ENCODE assay signal across 11 mouse cellular contexts in the genomic region with DNA sequence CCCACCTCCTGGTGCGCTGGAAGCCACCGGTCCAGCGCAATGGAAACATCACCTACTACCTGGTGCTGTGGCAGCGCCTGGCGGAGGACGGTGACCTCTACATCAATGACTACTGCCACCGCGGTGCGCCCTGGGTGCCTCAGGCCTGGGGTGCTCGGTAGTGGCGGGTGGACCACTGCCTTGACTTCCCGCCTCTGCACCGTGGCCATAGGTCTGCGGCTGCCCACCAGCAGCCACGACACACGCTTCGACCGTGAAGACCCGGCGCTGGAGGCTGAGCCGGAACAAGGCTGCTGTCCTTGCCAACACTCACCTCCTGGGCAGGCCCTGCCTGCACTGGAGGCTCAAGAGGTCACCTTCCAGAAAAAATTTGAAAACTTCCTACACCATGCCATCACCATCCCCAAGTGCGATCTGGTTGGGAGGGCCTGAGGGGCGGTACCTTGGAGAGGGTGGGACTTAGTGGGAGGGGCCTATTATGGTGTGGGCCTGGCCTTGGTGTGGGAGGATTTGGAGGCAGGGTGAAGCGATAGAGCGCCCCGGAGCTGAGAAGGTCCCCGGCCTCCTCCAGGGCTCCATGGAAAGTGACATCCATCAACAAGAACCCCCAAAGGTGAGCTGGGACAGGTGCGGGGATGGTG. TPM values are rescaled to one million over a fixed set of nuclear protein-coding genes. Genes with fewer than 3 reads are reported as not detected.
A peak's percentile ranks its signal among the peaks of the same experiment; 100 is the strongest.
DNase-seq lines count a peak whose midpoint lies in the region; ATAC-seq and TF ChIP-seq lines count a peak whose summit lies in the region.
"Had no signal": no experiment of that assay in that cellular context is flagged by ENCODE, and none has a peak within 500 bp of the region (broad histone marks: within the 10 kb centered on the region; RNA-seq: fewer than 3 reads in every experiment).

No protein-coding gene starts in this region.

- TF ChIP-seq CTCF in intestine, postnatal 0 days (IDR thresholded peaks at IDR 0.05; ENCODE audit: low read depth) = no peak

- no peak overlapping the region for H3K27ac ChIP-seq in heart, embryonic 10.5 days
- H3K27ac ChIP-seq in embryonic facial prominence, embryonic 12.5 days = no peak overlapping the region
- no peak overlapping the region for H3K27ac ChIP-seq in intestine, postnatal 0 days (ENCODE audit: low read depth, low read length)
- H3K27ac ChIP-seq in midbrain, embryonic 11.5 days (ENCODE audit: low read depth, low read length) = no peak overlapping the region
- H3K27ac ChIP-seq: layer of hippocampus, adult 2 months had no signal

- H3K9ac ChIP-seq in embryonic facial prominence, embryonic 12.5 days = no peak overlapping the region
- H3K9ac ChIP-seq in intestine, postnatal 0 days (ENCODE audit: low read depth, low read length) = no peak overlapping the region
- no peak overlapping the region for H3K9ac ChIP-seq in midbrain, embryonic 11.5 days (ENCODE audit: low read length)

- peaks cover 100% of the 10 kb centered on the region for H3K27me3 ChIP-seq in heart, embryonic 10.5 days (ENCODE audit: insufficient read depth, poor library complexity, severe bottlenecking)
- peaks cover 81% of the 10 kb centered on the region for H3K27me3 ChIP-seq in embryonic facial prominence, embryonic 12.5 days
- H3K27me3 ChIP-seq in intestine, postnatal 0 days (replicated peaks; ENCODE audit: control insufficient read depth, insufficient read depth, low read length) = peaks cover 38% of the 10 kb centered on the region
- peaks cover 50% of the 10 kb centered on the region for H3K27me3 ChIP-seq in midbrain, embryonic 11.5 days (ENCODE audit: control insufficient read depth, insufficient read depth, low read length)

- H3K4me2 ChIP-seq in embryonic facial prominence, embryonic 12.5 days (replicated peaks) = peak overlapping the region; percentile 38
- H3K4me2 ChIP-seq in intestine, postnatal 0 days (replicated peaks; ENCODE audit: low read depth) = peak overlapping the region; percentile 32; the same call in 1 of the 2 replicates
- peak overlapping the region; percentile 34 for H3K4me2 ChIP-seq in midbrain, embryonic 11.5 days

- H3K4me1 ChIP-seq in heart, embryonic 10.5 days = peaks cover 10% of the 10 kb centered on the region
- H3K4me1 ChIP-seq in embryonic facial prominence, embryonic 12.5 days = peaks cover 17% of the 10 kb centered on the region; the same call in 1 of the 2 replicates
- H3K4me1 ChIP-seq in intestine, postnatal 0 days (replicated peaks; ENCODE audit: control insufficient read depth, insufficient read depth, low read length) = no peaks in the 10 kb centered on the region
- peaks cover 7% of the 10 kb centered on the region; the same call in 1 of the 2 replicates for H3K4me1 ChIP-seq in midbrain, embryonic 11.5 days (ENCODE audit: control insufficient read depth, insufficient read depth, low read length)

- 0 out of 2 replicates have a peak, but pooled peaks have one; percentile 55 for ATAC-seq in embryonic facial prominence, embryonic 12.5 days (ENCODE audit: insufficient number of reproducible peaks, insufficient read depth, low FRiP score, low TSS enrichment)
- no peak for ATAC-seq in intestine, postnatal 0 days
- peak; percentile 59 for ATAC-seq in midbrain, embryonic 11.5 days (ENCODE audit: low FRiP score)

- WGBS in heart, embryonic 10.5 days = 4% methylated on average over 28 of the region's 28 CpGs
- 5% methylated on average over 28 of the region's 28 CpGs for WGBS in embryonic facial prominence, embryonic 12.5 days
- WGBS in intestine, postnatal 0 days = 6% methylated on average over 27 of the region's 28 CpGs
- WGBS in midbrain, embryonic 11.5 days = 3% methylated on average over 28 of the region's 28 CpGs

- no peaks in the 10 kb centered on the region for H3K36me3 ChIP-seq in heart, embryonic 10.5 days
- no peaks in the 10 kb centered on the region for H3K36me3 ChIP-seq in embryonic facial prominence, embryonic 12.5 days
- H3K36me3 ChIP-seq in intestine, postnatal 0 days (ENCODE audit: control insufficient read depth, insufficient read depth) = no peaks in the 10 kb centered on the region
- no peaks in the 10 kb centered on the region for H3K36me3 ChIP-seq in midbrain, embryonic 11.5 days (ENCODE audit: control insufficient read depth, insufficient read depth, low read length)

- peak overlapping the region; percentile 37 for H3K4me3 ChIP-seq in heart, embryonic 10.5 days
- H3K4me3 ChIP-seq in embryonic facial prominence, embryonic 12.5 days = peak overlapping the region; percentile 25
- peak overlapping the region; percentile 9; the same call in 1 of the 2 replicates for H3K4me3 ChIP-seq in intestine, postnatal 0 days (ENCODE audit: low read depth, low read length)
- 0 out of 2 replicates have a peak overlapping the region, but pooled peaks have one; percentile 11 for H3K4me3 ChIP-seq in midbrain, embryonic 11.5 days (ENCODE audit: low read depth, low read length)
- H3K4me3 ChIP-seq: layer of hippocampus, adult 2 months had no signal

- intact Hi-C loops in heart, postnatal 10 days (cut with DNase I) = no loop called here

- no peaks in the 10 kb centered on the region for H3K9me3 ChIP-seq in heart, embryonic 10.5 days
- no peaks in the 10 kb centered on the region for H3K9me3 ChIP-seq in embryonic facial prominence, embryonic 12.5 days
- H3K9me3 ChIP-seq in intestine, postnatal 0 days (ENCODE audit: control insufficient read depth) = no peaks in the 10 kb centered on the region
- H3K9me3 ChIP-seq in midbrain, embryonic 11.5 days (ENCODE audit: control insufficient read depth, low read length) = no peaks in the 10 kb centered on the region

- DNase-seq in heart, embryonic 10.5 days (ENCODE audit: low spot score) = no peak
- no peak for DNase-seq in heart, postnatal 10 days
- peak; percentile 88 for DNase-seq in midbrain, embryonic 11.5 days (ENCODE audit: low spot score, missing footprints)
- no peak for DNase-seq in layer of hippocampus, adult 9-10 months (ENCODE audit: low spot score)
- no peak for DNase-seq in gastrocnemius, adult 8-10 months (ENCODE audit: low spot score in 2 of 2)
- no peak for DNase-seq in cerebellum, adult 11 months
- DNase-seq: spleen, adult 18-20 months had no signal

RNA-seq across cellular contexts. Expression of a gene that starts 12.7 kb away (rescaled TPM):
- polyA plus RNA-seq in heart, embryonic 10.5 days (2016; fragmentation: Nextera tagmentation; extraction: Ambion mirVana) = 0.07 TPM in 1 of 2 replicates, not detected in the other
- under 1 TPM; 0.20 to 0.55 TPM for total RNA-seq in heart, postnatal 10 days (2021)
- polyA plus RNA-seq in embryonic facial prominence, embryonic 12.5 days (2016; fragmentation: Nextera tagmentation; extraction: Ambion mirVana) = 1.7 and 1.9 TPM in 2 replicates
- polyA plus RNA-seq in intestine, postnatal 0 days (2015; fragmentation: Nextera tagmentation; extraction: Ambion mirVana) = 0.05 TPM in 2 replicates
- 0.51 and 0.71 TPM in 2 replicates for polyA plus RNA-seq in midbrain, embryonic 11.5 days (2014; fragmentation: Nextera tagmentation; extraction: Ambion mirVana)
- total RNA-seq in gastrocnemius, adult 8-10 months (2022) = not detected
- polyA plus RNA-seq: C2C12 had no signal

RNA-seq across cellular contexts. Expression of a gene that starts 14.5 kb away (rescaled TPM):
- 0.05 and 0.68 TPM in 2 replicates for polyA plus RNA-seq in heart, embryonic 10.5 days (2016; fragmentation: Nextera tagmentation; extraction: Ambion mirVana)
- under 1 TPM; 0.15 to 0.29 TPM for total RNA-seq in heart, postnatal 10 days (2021)
- polyA plus RNA-seq in embryonic facial prominence, embryonic 12.5 days (2016; fragmentation: Nextera tagmentation; extraction: Ambion mirVana) = 40.0 and 51.7 TPM in 2 replicates
- polyA plus RNA-seq in intestine, postnatal 0 days (2015; fragmentation: Nextera tagmentation; extraction: Ambion mirVana) = 0.16 and 0.18 TPM in 2 replicates
- 2.4 and 3.2 TPM in 2 replicates for polyA plus RNA-seq in midbrain, embryonic 11.5 days (2014; fragmentation: Nextera tagmentation; extraction: Ambion mirVana)
- total RNA-seq in gastrocnemius, adult 8-10 months (2022) = not detected
- polyA plus RNA-seq: C2C12 had no signal

RNA-seq across cellular contexts. Expression of a gene that starts 14.7 kb away (rescaled TPM):
- polyA plus RNA-seq in heart, embryonic 10.5 days (2016; fragmentation: Nextera tagmentation; extraction: Ambion mirVana) = 14.3 and 14.8 TPM in 2 replicates
- total RNA-seq in heart, postnatal 10 days (2021) = 10 to 100 TPM; 29.5 to 30.7 TPM
- polyA plus RNA-seq in embryonic facial prominence, embryonic 12.5 days (2016; fragmentation: Nextera tagmentation; extraction: Ambion mirVana) = 14.4 and 15.1 TPM in 2 replicates
- polyA plus RNA-seq in intestine, postnatal 0 days (2015; fragmentation: Nextera tagmentation; extraction: Ambion mirVana) = 7.7 and 10.1 TPM in 2 replicates
- 5.4 and 6.9 TPM in 2 replicates for polyA plus RNA-seq in midbrain, embryonic 11.5 days (2014; fragmentation: Nextera tagmentation; extraction: Ambion mirVana)
- 1 to 10 TPM; 3.2 to 7.1 (median 5.1) TPM for total RNA-seq in gastrocnemius, adult 8-10 months (2022)

RNA-seq across cellular contexts. Expression of a gene that starts 37.1 kb away (rescaled TPM):
- 0.20 and 0.23 TPM in 2 replicates for polyA plus RNA-seq in heart, embryonic 10.5 days (2016; fragmentation: Nextera tagmentation; extraction: Ambion mirVana)
- total RNA-seq in heart, postnatal 10 days (2021) = under 1 TPM; 0.10 to 0.31 TPM
- polyA plus RNA-seq in embryonic facial prominence, embryonic 12.5 days (2016; fragmentation: Nextera tagmentation; extraction: Ambion mirVana) = 0.08 TPM in 1 of 2 replicates, not detected in the other
- polyA plus RNA-seq in intestine, postnatal 0 days (2015; fragmentation: Nextera tagmentation; extraction: Ambion mirVana) = 0.17 and 0.47 TPM in 2 replicates
- not detected in 2 replicates for polyA plus RNA-seq in midbrain, embryonic 11.5 days (2014; fragmentation: Nextera tagmentation; extraction: Ambion mirVana)
- not detected for total RNA-seq in gastrocnemius, adult 8-10 months (2022)
- total RNA-seq: layer of hippocampus, adult 2 months had no signal
